Mouse (Mus musculus) liver (tissue): ENCODE results near the gene Timm10b.
A peak's percentile ranks its signal among the peaks of the same experiment; 100 is the strongest.

Source experiments
- DNase-seq: peaks from one replicate; pipeline ENCODE4 v3.0.0-alpha.2; 2020; ENCODE audit warnings: mixed read lengths

The Timm10b gene

GRCm38 (mm10) chr7:105639756-105640155 is at the start of gene Timm10b:
TSS of gene Timm10b (plus strand) at chr7:105640056.
- no peak for DNase-seq

GRCm38 (mm10) chr7:105590097-105590496 is 49.8 kb upstream of the Timm10b start:
- no peak for DNase-seq

GRCm38 (mm10) chr7:105602860-105603623 is 36.8 kb upstream of the Timm10b start:
- peak; percentile 73 for DNase-seq

GRCm38 (mm10) chr7:105608467-105608866 is 31.4 kb upstream of the Timm10b start:
- no peak for DNase-seq

GRCm38 (mm10) chr7:105611767-105612166 is 28.1 kb upstream of the Timm10b start:
- DNase-seq, result no peak

- DNase-seq, result no peak
Measured at GRCm38 (mm10) chr7:105614400-105614799, 25.5 kb upstream of the Timm10b start.

GRCm38 (mm10) chr7:105615720-105616119 is 24.1 kb upstream of the Timm10b start:
- no peak for DNase-seq

- no peak for DNase-seq
Measured at GRCm38 (mm10) chr7:105616561-105616960, 23.3 kb upstream of the Timm10b start.

GRCm38 (mm10) chr7:105617810-105618209 is 22.0 kb upstream of the Timm10b start:
- no peak for DNase-seq

GRCm38 (mm10) chr7:105619701-105620100 is 20.2 kb upstream of the Timm10b start:
- DNase-seq, result no peak

- no peak for DNase-seq
Measured at GRCm38 (mm10) chr7:105621053-105621452, 18.8 kb upstream of the Timm10b start.

- no peak for DNase-seq
Measured at GRCm38 (mm10) chr7:105621646-105622292, 18.1 kb upstream of the Timm10b start.

- no peak for DNase-seq
Measured at GRCm38 (mm10) chr7:105625397-105625796, 14.5 kb upstream of the Timm10b start.

GRCm38 (mm10) chr7:105628633-105629032 is 11.2 kb upstream of the Timm10b start:
- DNase-seq, result no peak

- no peak for DNase-seq
Measured at GRCm38 (mm10) chr7:105632551-105632972, 7.3 kb upstream of the Timm10b start.

GRCm38 (mm10) chr7:105633127-105633800 is 6.6 kb upstream of the Timm10b start, which contains the start of gene Trim3:
TSS of gene Trim3 (minus strand) at chr7:105633571.
- DNase-seq, result peak; percentile 93

- no peak for DNase-seq
Measured at GRCm38 (mm10) chr7:105633801-105634135, 6.1 kb upstream of the Timm10b start.

- no peak for DNase-seq
Measured at GRCm38 (mm10) chr7:105634272-105634920, 5.5 kb upstream of the Timm10b start.

GRCm38 (mm10) chr7:105635726-105636125 is 4.1 kb upstream of the Timm10b start:
- no peak for DNase-seq

GRCm38 (mm10) chr7:105638776-105639175 is 1.1 kb upstream of the Timm10b start:
- no peak for DNase-seq

- no peak for DNase-seq
Measured at GRCm38 (mm10) chr7:105639304-105639703, 552 bp upstream of the Timm10b start.

GRCm38 (mm10) chr7:105640233-105640893 is 507 bp downstream of the Timm10b start, which contains the start of the genes Arfip2 and Gm45799:
TSS of gene Arfip2 (minus strand) at chr7:105640416.
TSS of gene Gm45799 (plus strand) at chr7:105640552.
- DNase-seq, result peak; percentile 93

- DNase-seq, result peak; percentile 45
Measured at GRCm38 (mm10) chr7:105640894-105641255, 1.0 kb downstream of the Timm10b start.
